Mouse (Mus musculus): ENCODE results near the gene Chrna4.
A peak's percentile ranks its signal among the peaks of the same experiment; 100 is the strongest.

Chrna4 gene

GRCm38 (mm10) chr2:181038644-181039355 lies 4.5 kb downstream of the Chrna4 start:
- DNase-seq (ENCODE audit: low read depth, low spot score): peak; percentile 35

GRCm38 (mm10) chr2:181036561-181036960 lies 6.8 kb downstream of the Chrna4 start:
- DNase-seq (ENCODE audit: low read depth, low spot score): no peak

- no peak for DNase-seq (ENCODE audit: low read depth, low spot score)
Measured at GRCm38 (mm10) chr2:181035186-181035585, 8.2 kb downstream of the Chrna4 start.

GRCm38 (mm10) chr2:181033310-181033709 lies 10.0 kb downstream of the Chrna4 start:
- no peak for DNase-seq (ENCODE audit: low read depth, low spot score)

- DNase-seq (ENCODE audit: low read depth, low spot score): no peak
Measured at GRCm38 (mm10) chr2:181032407-181032806, 10.9 kb downstream of the Chrna4 start.

GRCm38 (mm10) chr2:181031406-181031934 lies 11.9 kb downstream of the Chrna4 start:
- DNase-seq (ENCODE audit: low read depth, low spot score): no peak

- DNase-seq (ENCODE audit: low read depth, low spot score): no peak
Measured at GRCm38 (mm10) chr2:181008339-181008738, 35.0 kb downstream of the Chrna4 start.

- no peak for DNase-seq (ENCODE audit: low read depth, low spot score)
Measured at GRCm38 (mm10) chr2:181007054-181007453, 36.3 kb downstream of the Chrna4 start.

GRCm38 (mm10) chr2:180996905-180997304 lies 46.4 kb downstream of the Chrna4 start:
- no peak for DNase-seq (ENCODE audit: low read depth, low spot score)

GRCm38 (mm10) chr2:180996436-180996835 lies 46.9 kb downstream of the Chrna4 start:
- peak; percentile 57 for DNase-seq (ENCODE audit: low read depth, low spot score)

GRCm38 (mm10) chr2:180995457-180995856 lies 47.9 kb downstream of the Chrna4 start:
- DNase-seq (ENCODE audit: low read depth, low spot score): no peak

GRCm38 (mm10) chr2:180994360-180994759 lies 49.0 kb downstream of the Chrna4 start:
- no peak for DNase-seq (ENCODE audit: low read depth, low spot score)

GRCm38 (mm10) chr2:180990347-180990746 lies 53.0 kb downstream of the Chrna4 start:
- no peak for DNase-seq (ENCODE audit: low read depth, low spot score)

- no peak for DNase-seq (ENCODE audit: low read depth, low spot score)
Measured at GRCm38 (mm10) chr2:180988948-180989347, 54.4 kb downstream of the Chrna4 start.

- no peak for DNase-seq (ENCODE audit: low read depth, low spot score)
Measured at GRCm38 (mm10) chr2:180988347-180988913, 54.9 kb downstream of the Chrna4 start.

GRCm38 (mm10) chr2:180987432-180988030 lies 55.8 kb downstream of the Chrna4 start:
- DNase-seq (ENCODE audit: low read depth, low spot score): peak; percentile 25

- DNase-seq (ENCODE audit: low read depth, low spot score): no peak
Measured at GRCm38 (mm10) chr2:180987001-180987400, 56.3 kb downstream of the Chrna4 start.

GRCm38 (mm10) chr2:180986449-180986848 lies 56.9 kb downstream of the Chrna4 start, which contains the start of gene Col20a1:
Gene Col20a1, plus strand, starts transcription at chr2:180986535.
- no peak for DNase-seq (ENCODE audit: low read depth, low spot score)

GRCm38 (mm10) chr2:180985635-180986034 lies 57.7 kb downstream of the Chrna4 start:
- peak; percentile 68 for DNase-seq (ENCODE audit: low read depth, low spot score)

- no peak for DNase-seq (ENCODE audit: low read depth, low spot score)
Measured at GRCm38 (mm10) chr2:180981133-180981532, 62.2 kb downstream of the Chrna4 start.

Measured in R1 (cell line).